Mouse (Mus musculus) kidney, adult 2 months (tissue): ENCODE measurements around the gene Mllt3.

Experiments used
- CTCF ChIP-seq: fragments of 200-500 bp; conservative IDR thresholded peaks from 2 replicates; pipeline ENCODE4 v1.5.1; 2011; ENCODE audit warnings: low read depth, mild to moderate bottlenecking, control low read depth, low read length, moderate library complexity, mixed read lengths; ENCODE audit not compliant: insufficient read depth, insufficient read length
- POLR2A ChIP-seq: fragments of 200-500 bp; IDR thresholded peaks from one replicate; pipeline ENCODE4 v1.6.1; 2011; ENCODE audit warnings: low read depth, low read length, control low read depth

DNA sequence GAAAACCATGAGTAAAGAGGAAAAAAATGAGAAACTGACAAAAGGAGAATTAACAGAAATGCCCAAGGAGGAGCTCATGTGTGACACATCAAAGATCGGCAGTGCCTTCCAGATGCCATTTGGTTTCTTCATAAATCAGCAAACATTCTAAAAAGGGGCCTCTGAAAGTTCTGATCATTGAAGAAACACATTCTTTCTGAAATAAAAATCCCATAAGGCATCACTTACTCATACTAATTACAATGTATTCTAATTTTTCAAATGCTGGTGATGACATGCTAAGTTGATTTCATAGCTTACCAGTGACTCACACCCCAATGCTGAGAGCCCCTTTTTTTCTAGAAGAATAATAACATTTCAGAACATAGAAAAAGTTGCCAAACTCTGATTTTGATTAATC is 194.4 kb downstream of the Mllt3 start:
- TF ChIP-seq CTCF (no peak), POLR2A (no peak)
